Mouse (Mus musculus) heart, embryonic 15.5 days (tissue): ENCODE data around the gene Gm47189. TPM values are rescaled to one million over a fixed set of nuclear protein-coding genes. Genes with fewer than 3 reads are reported as not detected.
"Not testable (repeated sequence)": the region's sequence is repeated elsewhere in the genome, so short reads cannot be mapped to it uniquely, and the experiment has no call there.

Experiments
- ATAC-seq: fragments of 200-750 bp; cut with Nextera tagmentation; replicated peaks from 2 replicates; pipeline ENCODE4 v1.8.0; 2017; ENCODE audit warnings: low read depth, moderate TSS enrichment; ENCODE audit not compliant: insufficient number of reproducible peaks, insufficient read depth, low FRiP score
- H3K27ac ChIP-seq: fragments of 300-500 bp; sonication (generic); 2 replicates; pipeline ENCODE4 v1.5.1; 2015; ENCODE audit warnings: mild to moderate bottlenecking, inconsistent platforms
- H3K27me3 ChIP-seq: fragments of 300-500 bp; sonication (generic); 2 replicates; pipeline ENCODE4 v1.6.1; 2015; ENCODE audit warnings: inconsistent platforms
- H3K36me3 ChIP-seq: fragments of 300-500 bp; sonication (generic); 2 replicates; pipeline ENCODE4 v1.6.1; 2015; ENCODE audit warnings: mild to moderate bottlenecking, inconsistent platforms
- H3K4me1 ChIP-seq: fragments of 300-500 bp; sonication (generic); replicated peaks from 2 replicates; pipeline ENCODE4 v1.6.1; 2015; ENCODE audit warnings: inconsistent platforms
- H3K4me2 ChIP-seq: fragments of 300-500 bp; sonication (generic); 2 replicates; pipeline ENCODE4 v1.6.1; 2015; ENCODE audit warnings: inconsistent platforms, mild to moderate bottlenecking, moderate library complexity
- H3K4me3 ChIP-seq: fragments of 300-500 bp; sonication (generic); 2 replicates; pipeline ENCODE4 v1.5.1; 2015; ENCODE audit warnings: mild to moderate bottlenecking, inconsistent platforms
- H3K9ac ChIP-seq: fragments of 300-500 bp; sonication (generic); 2 replicates; pipeline ENCODE4 v1.6.1; 2015; ENCODE audit warnings: mild to moderate bottlenecking, inconsistent platforms
- H3K9me3 ChIP-seq: fragments of 300-500 bp; sonication (generic); replicated peaks from 2 replicates; pipeline ENCODE4 v1.6.1; 2016; ENCODE audit warnings: inconsistent platforms
- WGBS: fragments of 180-500 bp; shearing (Covaris S2); methylation state at CpG from one replicate; pipeline ENCODE4 v1.1.7; 2015; ENCODE audit warnings: mixed read lengths; 5-methylcytosine and 5-hydroxymethylcytosine counted together
- polyA plus RNA-seq: library from polyadenylated mRNA; unstranded; fragments of >200 nt; fragmentation: Nextera tagmentation; extraction: Ambion mirVana; gene quantifications from 2 replicates; pipeline ENCODE4 v1.2.1, GENCODE M21; 2015

Gene Gm47189
- polyA plus RNA-seq, result not detected in 2 replicates

- not testable (repeated sequence) for H3K36me3 ChIP-seq, H3K27ac ChIP-seq, H3K27me3 ChIP-seq, ATAC-seq, H3K9me3 ChIP-seq, H3K9ac ChIP-seq, H3K4me3 ChIP-seq, H3K4me2 ChIP-seq, H3K4me1 ChIP-seq
These were observed at the start of gene Gm47189 for GRCm38 (mm10) chr14:41772341-41772740. Gene Gm47189, minus strand, starts transcription at chr14:41772441.

GRCm38 (mm10) chr14:41755931-41756330, 16.3 kb downstream of the Gm47189 start:
- ATAC-seq, H3K27ac ChIP-seq, H3K4me2 ChIP-seq, H3K9ac ChIP-seq, H3K36me3 ChIP-seq, H3K27me3 ChIP-seq, H3K4me3 ChIP-seq, H3K4me1 ChIP-seq, H3K9me3 ChIP-seq: not testable (repeated sequence)
- 67% methylated on average over 2 of the region's 3 CpGs for WGBS

GRCm38 (mm10) chr14:41750514-41750913, 21.7 kb downstream of the Gm47189 start, which contains the start of gene Gm7929:
Gene Gm7929, minus strand, starts transcription at chr14:41750614.
- 47% methylated on average over 1 of the region's 1 CpGs for WGBS
- ATAC-seq, H3K27ac ChIP-seq: not testable (repeated sequence)

GRCm38 (mm10) chr14:41723437-41723836, 48.8 kb downstream of the Gm47189 start:
- H3K4me3 ChIP-seq, H3K27ac ChIP-seq, H3K27me3 ChIP-seq, ATAC-seq, H3K4me1 ChIP-seq, H3K4me2 ChIP-seq, H3K36me3 ChIP-seq, H3K9me3 ChIP-seq, H3K9ac ChIP-seq: not testable (repeated sequence)
- WGBS, result 63% methylated on average over 17 of the region's 17 CpGs

More at GRCm38 (mm10) chr14:41750514-41750913, 21.7 kb downstream of the Gm47189 start, which contains the start of gene Gm7929:
- H3K4me1 ChIP-seq, H3K9me3 ChIP-seq, H3K27me3 ChIP-seq, H3K36me3 ChIP-seq, H3K4me2 ChIP-seq, H3K4me3 ChIP-seq, H3K9ac ChIP-seq: not testable (repeated sequence)

- WGBS, result 69% methylated on average over 1 of the region's 1 CpGs
- H3K9ac ChIP-seq, H3K36me3 ChIP-seq, H3K4me1 ChIP-seq, H3K9me3 ChIP-seq, ATAC-seq, H3K27me3 ChIP-seq, H3K4me3 ChIP-seq, H3K4me2 ChIP-seq, H3K27ac ChIP-seq: not testable (repeated sequence)
These were observed 55.1 kb downstream of the Gm47189 start for GRCm38 (mm10) chr14:41717180-41717579.

Other genes starting within 250 kb of the Gm47189 start
- gene Gm7970, start 216.9 kb downstream of the Gm47189 start, polyA plus RNA-seq, result not detected in 2 replicates
- gene 1700049E17Rik2, start 199.2 kb downstream of the Gm47189 start, polyA plus RNA-seq, result not detected in 2 replicates
- gene Gm3072, start 147.8 kb downstream of the Gm47189 start, polyA plus RNA-seq, result not detected in 2 replicates
- gene Gm3676, start 126.0 kb downstream of the Gm47189 start, polyA plus RNA-seq, result not detected in 2 replicates
- not detected in 2 replicates for gene Gm8068, start 70.6 kb downstream of the Gm47189 start, polyA plus RNA-seq
- not detected in 2 replicates for gene Gm7929, start 21.8 kb downstream of the Gm47189 start, polyA plus RNA-seq
- not detected in 2 replicates for gene Gm7980, start 134.8 kb upstream of the Gm47189 start, polyA plus RNA-seq
- not detected in 2 replicates for gene 1700049E17Rik1, start 152.5 kb upstream of the Gm47189 start, polyA plus RNA-seq
- not detected in 2 replicates for gene 1700024B05Rik, start 171.6 kb upstream of the Gm47189 start, polyA plus RNA-seq
- gene Gm6401, start 195.5 kb upstream of the Gm47189 start, polyA plus RNA-seq, result not detected in 2 replicates
- gene Gm3543, start 210.9 kb upstream of the Gm47189 start, polyA plus RNA-seq, result not detected in 2 replicates